Mouse (Mus musculus) ES-E14 (cell line): ENCODE results near the gene Anks3. TPM values are rescaled to one million over a fixed set of nuclear protein-coding genes. Genes with fewer than 3 reads are reported as not detected.

ENCODE experiments used
- DNase-seq: peaks from one replicate; pipeline ENCODE4 v3.0.0-alpha.2; 2013; ENCODE audit warnings: low read depth, low spot score
- H3K27ac ChIP-seq: 2 replicates; pipeline ENCODE4 v1.5.1; 2012; ENCODE audit warnings: low read depth, mild to moderate bottlenecking, low read length, moderate library complexity, mixed read lengths; ENCODE audit not compliant: poor library complexity, insufficient read depth, severe bottlenecking
- H3K36me3 ChIP-seq: 2 replicates; pipeline ENCODE4 v1.6.1; 2012; ENCODE audit warnings: mild to moderate bottlenecking, low read length, moderate library complexity, mixed read lengths; ENCODE audit not compliant: control insufficient read depth, poor library complexity, insufficient read depth, severe bottlenecking
- H3K4me1 ChIP-seq, 2 experiments: fragments of 150-350 bp in 1 of 2; sonication (generic) in 1 of 2; 2 replicates each; pipeline ENCODE4 v1.6.1; 2012; ENCODE audit warnings: low read length in 2 of 2, mild to moderate bottlenecking in 1 of 2, mixed read lengths in 1 of 2; ENCODE audit not compliant: control insufficient read depth in 2 of 2, insufficient read depth in 2 of 2, poor library complexity in 1 of 2
- H3K4me3 ChIP-seq, 2 experiments: fragments of 150-350 bp in 1 of 2; sonication (generic) in 1 of 2; 2 replicates each; pipeline ENCODE4 v1.5.1; 2012; ENCODE audit warnings: low read length in 2 of 2, low read depth in 1 of 2, mild to moderate bottlenecking in 1 of 2, mixed read lengths in 1 of 2; ENCODE audit not compliant: insufficient read depth in 1 of 2, poor library complexity in 1 of 2, severe bottlenecking in 1 of 2
- H3K9ac ChIP-seq: 2 replicates; pipeline ENCODE4 v1.6.1; 2012; ENCODE audit warnings: low read depth, mild to moderate bottlenecking, low read length, mixed read lengths; ENCODE audit not compliant: poor library complexity, insufficient read depth, severe bottlenecking
- H3K9me3 ChIP-seq: fragments of 150-350 bp; sonication (generic); 2 replicates; pipeline ENCODE4 v1.6.1; 2012; ENCODE audit warnings: low read depth, mild to moderate bottlenecking, low read length; ENCODE audit not compliant: control insufficient read depth, insufficient read depth
- CHD2 ChIP-seq: IDR thresholded peaks from 2 replicates; pipeline ENCODE4 v1.6.1; 2014; ENCODE audit warnings: mild to moderate bottlenecking, low read depth, low read length, inconsistent platforms
- HCFC1 ChIP-seq: IDR thresholded peaks from 2 replicates; pipeline ENCODE4 v1.6.1; 2012; ENCODE audit warnings: low read length, inconsistent platforms, borderline replicate concordance; ENCODE audit not compliant: insufficient read depth
- MAFK ChIP-seq: IDR thresholded peaks from 2 replicates; pipeline ENCODE4 v1.6.1; 2014; ENCODE audit warnings: mild to moderate bottlenecking, low read depth, low read length, inconsistent platforms; ENCODE audit not compliant: insufficient read depth
- ZC3H11A ChIP-seq: IDR thresholded peaks from 2 replicates; pipeline ENCODE4 v1.6.1; 2012; ENCODE audit warnings: low read depth, mild to moderate bottlenecking, inconsistent platforms, low read length, borderline replicate concordance
- ZNF384 ChIP-seq: IDR thresholded peaks from 2 replicates; pipeline ENCODE4 v1.6.1; 2012; ENCODE audit warnings: low read depth, low read length, inconsistent platforms
- in situ Hi-C, 2 experiments: fragments of 600-800 bp; cut with MboI; formaldehyde crosslinking; loops; one replicate each; pipeline ENCODE4 v1.15.1; 2025; ENCODE audit warnings: low sequenced_read_pairs in 2 of 2, inconsistent platforms in 1 of 2; ENCODE audit not compliant: unreplicated experiment in 2 of 2
- total RNA-seq: library from RNA; depleted of rRNA; stranded (reverse); fragments of 300-350 nt; gene quantifications from 2 replicates; pipeline ENCODE4 v1.2.3, GENCODE M21; 2012

Anks3 gene
- total RNA-seq, 1 experiment, result 34.9 TPM

GRCm38 (mm10) chr16:4901167-4901566 is 62.8 kb downstream of the Anks3 start:
- H3K4me3 ChIP-seq, result no peak overlapping the region
- no peaks in the 10 kb centered on the region for H3K9me3 ChIP-seq
- H3K27ac ChIP-seq, result no peak overlapping the region; the same call in 1 of the 2 replicates
- DNase-seq, result no peak
- TF ChIP-seq CHD2 (no peak), MAFK (no peak), ZC3H11A (no peak), ZNF384 (no peak), HCFC1 (no peak)
- H3K36me3 ChIP-seq, result no peaks in the 10 kb centered on the region
- H3K9ac ChIP-seq, result no peak overlapping the region
- in situ Hi-C loops, result no loop called here
- H3K4me1 ChIP-seq, result peaks cover 0 to 12% of the 10 kb centered on the region in 2 experiments

GRCm38 (mm10) chr16:4899711-4900110 is 64.3 kb downstream of the Anks3 start:
- Histone ChIP-seq H3K9me3 (no peaks in the 10 kb centered on the region), H3K36me3 (no peaks in the 10 kb centered on the region), H3K27ac (no peak overlapping the region), H3K9ac (no peak overlapping the region), H3K4me1 (peaks cover 0 to 13% of the 10 kb centered on the region in 2 experiments), H3K4me3 (no peak overlapping the region)
- DNase-seq, result no peak
- TF ChIP-seq MAFK (no peak), ZNF384 (no peak), ZC3H11A (no peak), CHD2 (no peak), HCFC1 (no peak)
- in situ Hi-C loops, result no loop called here

- H3K4me3 ChIP-seq, result no peak overlapping the region
- TF ChIP-seq CHD2 (no peak), ZNF384 (no peak), MAFK (no peak), HCFC1 (no peak), ZC3H11A (no peak)
- no peak overlapping the region for H3K27ac ChIP-seq
- DNase-seq, result no peak
- in situ Hi-C loops, result no loop called here
- peaks cover 0 to 19% of the 10 kb centered on the region in 2 experiments for H3K4me1 ChIP-seq
- no peaks in the 10 kb centered on the region for H3K36me3 ChIP-seq
- no peak overlapping the region for H3K9ac ChIP-seq
- H3K9me3 ChIP-seq, result no peaks in the 10 kb centered on the region
Measured at GRCm38 (mm10) chr16:4898881-4899280, 65.1 kb downstream of the Anks3 start.

- Histone ChIP-seq H3K36me3 (no peaks in the 10 kb centered on the region), H3K4me1 (peaks cover 0 to 20% of the 10 kb centered on the region in 2 experiments), H3K9ac (no peak overlapping the region), H3K9me3 (no peaks in the 10 kb centered on the region), H3K4me3 (no peak overlapping the region), H3K27ac (no peak overlapping the region)
- TF ChIP-seq MAFK, result no peak
- TF ChIP-seq ZC3H11A, result no peak
- no peak for TF ChIP-seq CHD2
- no peak for TF ChIP-seq HCFC1
- TF ChIP-seq ZNF384, result no peak
- no peak for DNase-seq
- in situ Hi-C loops, result no loop called here
Measured at GRCm38 (mm10) chr16:4897146-4897730, 66.8 kb downstream of the Anks3 start.
